Comparison of ENCODE assay signal across 1 mouse cellular context in genomic region chr13:55757645-55758044, GRCm38 (mm10).
TF ChIP-seq lines count a peak whose summit lies in the region.

No protein-coding gene starts in this region.

TF ChIP-seq in MEL, 35 proteins besides CTCF, POLR2A, EP300 and RAD21 (continued from another document):
- TF ChIP-seq SIN3A (IDR thresholded peaks at IDR 0.05; ENCODE audit: low read length) (no peak), ZNF384 (IDR thresholded peaks at IDR 0.05; ENCODE audit: low read depth, low read length) (no peak), ZMIZ1 (IDR thresholded peaks at IDR 0.05; ENCODE audit: low read depth, low read length) (no peak)
